Mouse (Mus musculus) neural tube, embryonic 14.5 days (tissue): ENCODE measurements around the gene Cnot4. TPM values are rescaled to one million over a fixed set of nuclear protein-coding genes. Genes with fewer than 3 reads are reported as not detected.

Experiments
- ATAC-seq: fragments of 200-750 bp; cut with Nextera tagmentation; 2 replicates; pipeline ENCODE4 v1.8.0; 2017; ENCODE audit warnings: low read depth, mild to moderate bottlenecking, moderate TSS enrichment, moderate library complexity
- H3K27ac ChIP-seq: fragments of 300-500 bp; sonication (generic); 2 replicates; pipeline ENCODE4 v1.5.1; 2014; ENCODE audit warnings: low read depth, mild to moderate bottlenecking, control low read depth, low read length, moderate library complexity, mixed read lengths
- H3K27me3 ChIP-seq: fragments of 300-500 bp; sonication (generic); 2 replicates; pipeline ENCODE4 v1.6.1; 2014; ENCODE audit warnings: low read length; ENCODE audit not compliant: control insufficient read depth, insufficient read depth
- H3K36me3 ChIP-seq: fragments of 300-500 bp; sonication (generic); 2 replicates; pipeline ENCODE4 v1.6.1; 2014; ENCODE audit warnings: low read length, mixed read lengths; ENCODE audit not compliant: control insufficient read depth, insufficient read depth
- H3K4me1 ChIP-seq: fragments of 300-500 bp; sonication (generic); 2 replicates; pipeline ENCODE4 v1.6.1; 2014; ENCODE audit warnings: low read length; ENCODE audit not compliant: control insufficient read depth, insufficient read depth
- H3K4me2 ChIP-seq: fragments of 300-500 bp; sonication (generic); 2 replicates; pipeline ENCODE4 v1.6.1; 2014; ENCODE audit warnings: mild to moderate bottlenecking, low read depth, low read length, control low read depth
- H3K4me3 ChIP-seq: fragments of 300-500 bp; sonication (generic); 2 replicates; pipeline ENCODE4 v1.5.1; 2014; ENCODE audit warnings: low read depth, low read length, control low read depth, mixed read lengths
- H3K9ac ChIP-seq: fragments of 300-500 bp; sonication (generic); replicated peaks from 2 replicates; pipeline ENCODE4 v1.6.1; 2014; ENCODE audit warnings: low read depth, mild to moderate bottlenecking, control low read depth, low read length, mixed read lengths
- H3K9me3 ChIP-seq: fragments of 300-500 bp; sonication (generic); 2 replicates; pipeline ENCODE4 v1.6.1; 2016; ENCODE audit warnings: low read length; ENCODE audit not compliant: control insufficient read depth
- WGBS: fragments of 180-500 bp; shearing (Covaris S2); extraction: QIAGEN DNeasy Blood & Tissue Kit; methylation state at CpG from one replicate; pipeline ENCODE4 v1.1.7; 2014; 5-methylcytosine and 5-hydroxymethylcytosine counted together
- polyA plus RNA-seq: library from polyadenylated mRNA; unstranded; fragments of >200 nt; fragmentation: Nextera tagmentation; extraction: Ambion mirVana; gene quantifications from 2 replicates; pipeline ENCODE4 v1.2.1, GENCODE M21; 2014

Cnot4 gene
- polyA plus RNA-seq, 1 experiment from 2014 or later: 41.9 TPM

DNA sequence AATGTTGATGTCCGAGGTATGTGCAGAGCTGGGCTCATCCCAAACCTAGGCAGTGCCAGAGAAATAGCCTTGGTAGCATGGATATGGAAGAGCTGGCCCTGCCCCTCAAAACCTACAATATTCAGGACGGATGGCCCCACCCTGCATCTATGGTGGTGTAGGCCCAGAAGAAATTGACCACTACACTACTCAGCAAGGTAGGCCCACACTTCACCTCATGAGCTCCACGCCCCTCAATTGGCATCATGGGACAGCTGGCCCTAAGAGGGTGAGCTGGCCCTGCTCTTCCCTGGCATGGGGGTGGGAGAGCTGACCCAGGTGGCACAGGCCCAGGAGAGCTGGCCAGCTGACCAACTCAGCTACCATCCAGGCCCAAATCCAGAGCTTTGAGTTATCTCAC, 48.6 kb downstream of the Cnot4 start:
- Histone ChIP-seq H3K4me1 (no peaks in the 10 kb centered on the region), H3K27ac (no peak overlapping the region), H3K27me3 (no peaks in the 10 kb centered on the region), H3K4me3 (no peak overlapping the region), H3K4me2 (no peak overlapping the region), H3K9ac (no peak overlapping the region), H3K36me3 (no peaks in the 10 kb centered on the region), H3K9me3 (no peaks in the 10 kb centered on the region)
- ATAC-seq: no peak
- 98% methylated on average over 3 of the region's 3 CpGs for WGBS

DNA sequence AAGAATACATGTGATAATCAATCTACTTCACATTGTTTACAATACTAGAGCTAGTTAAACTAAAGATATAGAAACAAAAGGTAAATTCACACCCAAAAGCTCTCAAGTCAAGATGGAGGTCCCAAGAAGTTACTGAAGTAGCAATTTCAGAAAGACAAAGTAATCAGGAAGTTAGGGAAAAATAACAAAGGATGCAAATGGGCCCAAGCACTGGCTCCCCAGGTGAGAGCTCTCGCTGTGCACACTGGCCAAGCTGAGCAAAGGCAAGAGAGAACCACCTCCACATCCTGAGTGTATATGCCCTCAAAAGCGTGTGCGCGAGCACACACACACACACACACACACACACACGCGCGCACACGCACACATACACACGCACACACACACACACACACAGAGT, 58.4 kb downstream of the Cnot4 start:
- ATAC-seq: no peak
- no peak overlapping the region for H3K4me3 ChIP-seq
- H3K4me1 ChIP-seq: no peaks in the 10 kb centered on the region
- H3K9ac ChIP-seq: no peak overlapping the region
- no peaks in the 10 kb centered on the region for H3K36me3 ChIP-seq
- WGBS: 98% methylated on average over 9 of the region's 9 CpGs
- H3K27ac ChIP-seq: no peak overlapping the region
- H3K9me3 ChIP-seq: no peaks in the 10 kb centered on the region
- no peak overlapping the region for H3K4me2 ChIP-seq
- no peaks in the 10 kb centered on the region for H3K27me3 ChIP-seq

DNA sequence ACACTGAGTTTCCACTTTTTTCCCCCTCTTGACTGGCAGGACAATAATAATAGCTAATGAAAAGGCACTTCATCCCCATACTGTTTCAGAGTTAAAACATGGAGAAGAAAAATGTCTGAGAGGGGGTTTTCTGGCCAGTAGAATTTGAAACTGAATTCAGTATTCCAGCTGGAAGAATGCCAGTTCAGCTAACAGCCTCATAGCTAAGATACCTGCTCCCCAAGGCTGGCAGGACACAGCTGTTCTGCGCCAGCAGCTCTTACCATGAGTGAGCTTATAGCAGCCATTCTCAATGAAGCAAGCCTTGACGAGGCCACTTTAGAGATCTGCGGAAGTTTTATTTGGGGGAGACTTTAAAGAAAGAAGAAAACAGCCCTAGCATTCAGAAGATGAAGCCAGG, 62.3 kb downstream of the Cnot4 start:
- Histone ChIP-seq H3K4me3 (no peak overlapping the region), H3K36me3 (no peaks in the 10 kb centered on the region), H3K27ac (no peak overlapping the region), H3K27me3 (no peaks in the 10 kb centered on the region), H3K4me1 (no peaks in the 10 kb centered on the region), H3K9me3 (no peaks in the 10 kb centered on the region), H3K9ac (no peak overlapping the region), H3K4me2 (no peak overlapping the region)
- 68% methylated on average over 3 of the region's 3 CpGs for WGBS
- ATAC-seq: no peak

DNA sequence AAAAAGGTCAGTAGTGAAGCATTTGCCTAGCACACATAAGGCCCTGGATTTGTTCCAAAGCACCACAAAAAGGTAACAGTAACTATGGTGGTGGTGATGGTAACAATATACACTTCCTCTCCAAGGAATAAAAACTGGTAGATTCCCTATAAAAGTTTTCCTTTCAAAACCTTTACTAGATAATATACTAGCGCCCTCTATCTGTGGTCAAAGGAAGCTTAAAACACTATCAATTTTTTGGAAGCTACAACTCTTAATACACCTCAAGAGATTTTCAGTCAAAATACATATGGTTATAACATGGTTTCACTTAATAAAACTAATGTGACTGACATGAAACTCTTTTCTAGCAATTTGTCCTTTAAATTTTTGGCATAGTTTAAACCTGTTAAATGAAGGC, 71.1 kb downstream of the Cnot4 start:
- H3K27me3 ChIP-seq: no peaks in the 10 kb centered on the region
- H3K9me3 ChIP-seq: no peaks in the 10 kb centered on the region
- H3K9ac ChIP-seq: no peak overlapping the region
- no peak overlapping the region for H3K4me2 ChIP-seq
- H3K4me1 ChIP-seq: no peaks in the 10 kb centered on the region
- no peak for ATAC-seq
- no peak overlapping the region for H3K4me3 ChIP-seq
- H3K27ac ChIP-seq: no peak overlapping the region
- WGBS: 30% methylated on average over 1 of the region's 1 CpGs
- no peaks in the 10 kb centered on the region for H3K36me3 ChIP-seq

DNA sequence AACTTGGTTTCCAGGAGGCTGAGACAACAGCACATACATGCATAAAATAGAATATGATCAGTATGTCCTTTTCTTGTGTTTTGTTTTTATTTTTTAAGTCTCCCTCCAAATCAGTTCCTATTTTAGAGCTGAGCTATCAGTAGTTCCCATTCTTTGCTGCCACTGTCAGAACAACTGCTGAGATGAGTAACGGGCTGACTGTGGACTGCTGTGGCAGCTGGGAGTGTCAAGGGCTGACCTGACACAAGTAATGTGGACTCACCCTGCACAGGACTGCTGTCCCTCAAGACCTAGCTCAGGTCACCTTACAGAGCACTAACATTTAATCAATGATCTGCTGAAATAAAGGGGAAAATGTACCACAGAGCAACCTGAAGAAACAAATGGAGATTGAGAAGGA, 90.4 kb downstream of the Cnot4 start:
- WGBS: 82% methylated on average over 1 of the region's 1 CpGs

DNA sequence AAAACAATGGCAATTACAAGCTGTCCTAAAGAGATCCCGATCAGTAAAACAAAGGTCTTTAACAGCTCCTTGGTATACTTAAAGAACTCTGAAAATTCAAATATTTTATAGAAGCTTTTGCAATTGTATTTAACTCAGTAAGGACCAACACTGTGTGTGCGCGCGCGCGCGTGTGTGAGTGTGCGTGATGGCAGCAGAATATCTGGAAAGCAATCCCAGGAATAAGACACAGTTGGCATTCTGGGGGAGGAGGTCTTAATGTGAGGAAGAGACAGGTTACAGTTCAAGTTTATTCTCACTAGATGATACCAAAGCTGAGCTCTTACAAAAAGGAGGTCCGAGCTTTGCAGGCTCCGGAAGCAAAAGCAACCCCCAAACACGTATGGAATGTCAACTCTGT, 100.2 kb downstream of the Cnot4 start:
- no peak for ATAC-seq
- Histone ChIP-seq H3K9me3 (no peaks in the 10 kb centered on the region), H3K27ac (no peak overlapping the region), H3K27me3 (no peaks in the 10 kb centered on the region), H3K4me2 (no peak overlapping the region), H3K36me3 (no peaks in the 10 kb centered on the region), H3K9ac (no peak overlapping the region), H3K4me3 (no peak overlapping the region), H3K4me1 (no peaks in the 10 kb centered on the region)
- WGBS: 94% methylated on average over 11 of the region's 11 CpGs

More for the DNA sequence above, 90.4 kb downstream of the Cnot4 start:
- Histone ChIP-seq H3K4me1 (no peaks in the 10 kb centered on the region), H3K4me3 (no peak overlapping the region), H3K27me3 (no peaks in the 10 kb centered on the region), H3K27ac (no peak overlapping the region), H3K4me2 (no peak overlapping the region), H3K36me3 (no peaks in the 10 kb centered on the region), H3K9me3 (no peaks in the 10 kb centered on the region), H3K9ac (no peak overlapping the region)
- ATAC-seq: no peak

DNA sequence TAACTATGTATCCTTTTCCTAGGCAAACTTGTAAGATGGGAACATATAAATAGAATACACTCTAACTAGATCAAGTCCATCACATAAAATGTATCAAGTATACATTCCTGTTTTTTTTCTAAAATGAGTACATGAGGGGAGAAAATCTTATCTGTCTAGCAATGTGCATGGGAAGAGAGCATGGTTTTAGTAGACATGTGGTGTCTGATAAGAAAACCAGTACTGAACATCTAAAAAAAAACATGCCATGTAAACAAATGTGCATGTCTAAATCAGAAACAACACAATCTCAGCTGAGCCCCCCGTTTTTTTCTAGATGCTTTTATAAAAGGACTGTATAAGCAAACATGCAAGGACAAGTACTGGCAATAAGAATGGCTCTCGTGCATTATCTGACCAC, 100.8 kb downstream of the Cnot4 start:
- Histone ChIP-seq H3K4me3 (no peak overlapping the region), H3K27me3 (no peaks in the 10 kb centered on the region), H3K4me1 (no peaks in the 10 kb centered on the region), H3K9me3 (no peaks in the 10 kb centered on the region), H3K4me2 (no peak overlapping the region), H3K9ac (no peak overlapping the region), H3K36me3 (no peaks in the 10 kb centered on the region), H3K27ac (no peak overlapping the region)
- no peak for ATAC-seq
- WGBS: 88% methylated on average over 2 of the region's 2 CpGs

DNA sequence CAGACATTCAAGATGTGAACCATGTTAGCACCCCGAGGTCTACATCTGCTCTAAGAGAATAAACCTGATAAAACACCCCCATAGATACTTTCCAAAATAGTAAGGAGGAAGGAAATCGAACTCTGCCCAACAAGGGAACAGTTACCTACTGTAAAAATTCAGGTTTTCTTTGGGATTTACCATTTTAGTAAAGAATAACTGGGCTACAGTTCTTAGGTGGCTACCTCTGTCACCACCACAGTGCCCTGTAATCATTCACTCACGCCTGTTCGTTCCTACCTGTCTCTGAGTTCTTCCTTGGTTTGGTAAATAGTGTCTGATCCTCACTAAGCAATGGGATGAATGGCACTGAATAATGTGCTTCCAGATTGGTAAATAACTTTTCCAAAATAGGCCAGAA, 102.7 kb downstream of the Cnot4 start:
- no peak overlapping the region for H3K4me2 ChIP-seq
- no peak overlapping the region for H3K27ac ChIP-seq
- 90% methylated on average over 4 of the region's 4 CpGs for WGBS
- no peaks in the 10 kb centered on the region for H3K9me3 ChIP-seq
- H3K9ac ChIP-seq: no peak overlapping the region
- no peaks in the 10 kb centered on the region for H3K4me1 ChIP-seq
- no peak for ATAC-seq
- no peak overlapping the region for H3K4me3 ChIP-seq
- H3K36me3 ChIP-seq: no peaks in the 10 kb centered on the region
- no peaks in the 10 kb centered on the region for H3K27me3 ChIP-seq

DNA sequence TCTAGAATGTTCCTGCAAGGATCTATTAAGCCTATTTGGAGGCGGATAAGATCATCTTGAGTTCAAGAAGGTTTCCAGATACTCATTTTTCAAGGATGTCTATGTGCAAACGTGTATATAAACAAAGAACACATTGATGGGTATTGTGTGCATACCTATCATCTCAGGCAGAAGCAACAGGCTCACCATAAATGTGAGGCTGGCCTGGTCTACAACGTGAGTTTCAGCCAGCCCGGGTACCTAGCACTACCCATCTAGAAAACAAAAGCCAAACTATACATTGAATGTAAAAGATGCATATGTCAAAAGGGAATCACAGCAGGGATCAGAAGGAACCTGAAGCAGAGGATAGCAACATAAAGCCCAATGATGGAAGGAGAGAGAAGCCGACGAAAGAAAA, 103.3 kb downstream of the Cnot4 start:
- no peak for ATAC-seq
- H3K4me3 ChIP-seq: no peak overlapping the region
- 86% methylated on average over 6 of the region's 6 CpGs for WGBS

DNA sequence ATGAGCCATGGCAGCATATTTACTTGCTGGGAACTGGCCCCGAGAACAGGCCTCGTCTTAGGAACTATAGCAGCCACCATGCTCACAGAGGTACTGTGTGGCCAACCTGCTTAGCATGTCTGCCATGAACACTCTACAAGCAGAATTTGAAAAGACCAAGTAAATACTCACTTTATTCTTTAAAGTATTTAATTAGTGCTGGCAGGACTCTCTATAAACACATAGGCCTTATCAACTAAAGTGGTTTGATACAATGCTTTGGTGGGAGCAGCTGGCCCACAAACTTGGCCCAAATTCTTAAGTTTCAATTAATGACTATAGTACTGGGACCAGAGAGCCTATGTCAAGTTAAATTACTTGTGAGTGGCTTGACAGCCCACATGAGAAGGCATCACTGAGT, 105.5 kb downstream of the Cnot4 start:
- ATAC-seq: no peak

More for the DNA sequence above, 103.3 kb downstream of the Cnot4 start:
- Histone ChIP-seq H3K4me1 (no peaks in the 10 kb centered on the region), H3K9me3 (no peaks in the 10 kb centered on the region), H3K27ac (no peak overlapping the region), H3K9ac (no peak overlapping the region), H3K4me2 (no peak overlapping the region), H3K27me3 (no peaks in the 10 kb centered on the region), H3K36me3 (no peaks in the 10 kb centered on the region)

More for the DNA sequence above, 105.5 kb downstream of the Cnot4 start:
- Histone ChIP-seq H3K4me3 (no peak overlapping the region), H3K27ac (no peak overlapping the region), H3K4me2 (no peak overlapping the region), H3K36me3 (no peaks in the 10 kb centered on the region), H3K4me1 (no peaks in the 10 kb centered on the region), H3K27me3 (no peaks in the 10 kb centered on the region), H3K9ac (no peak overlapping the region), H3K9me3 (no peaks in the 10 kb centered on the region)
- 92% methylated on average over 2 of the region's 2 CpGs for WGBS
